Mouse (Mus musculus): ENCODE data around the gene Igsf21. TPM values are rescaled to one million over a fixed set of nuclear protein-coding genes. Genes with fewer than 3 reads are reported as not detected.

Gene Igsf21
- polyA plus RNA-seq, 1 experiment = not detected

DNA sequence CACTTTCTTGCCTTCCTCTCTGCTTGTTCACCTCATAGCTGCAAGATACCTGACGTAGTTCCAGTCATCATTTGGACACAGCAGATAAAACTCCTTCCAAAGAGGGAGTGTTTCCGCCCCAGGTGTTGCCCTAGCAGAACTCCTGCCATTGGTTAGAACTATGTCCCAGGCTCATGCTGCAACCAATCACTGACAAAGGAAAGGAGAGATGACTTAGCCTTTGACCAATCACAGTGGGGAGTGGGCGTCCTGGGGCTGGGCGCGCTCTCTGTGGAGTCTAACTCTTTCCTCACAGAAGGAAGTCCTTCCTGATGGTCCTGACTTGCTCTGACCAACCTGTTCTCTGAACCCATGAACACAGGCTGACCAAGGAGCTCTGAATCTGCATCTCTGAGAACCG lies 44.4 kb downstream of the Igsf21 start:
- Histone ChIP-seq H3K4me3 (no peak overlapping the region), H3K79me2 (ENCODE audit: control insufficient read depth, insufficient read depth) (no peaks in the 10 kb centered on the region), H3K4me2 (ENCODE audit: low read depth) (no peak overlapping the region), H3K36me3 (ENCODE audit: control insufficient read depth, insufficient read depth) (no peaks in the 10 kb centered on the region), H3K27me3 (ENCODE audit: control insufficient read depth, insufficient read depth, insufficient read length) (peaks cover 5% of the 10 kb centered on the region), H3ac (ENCODE audit: control insufficient read depth, insufficient read length) (no peak overlapping the region)
- TF ChIP-seq USF1 (IDR thresholded peaks at IDR 0.05; ENCODE audit: low read depth) (no peak), TCF12 (IDR thresholded peaks at IDR 0.05; ENCODE audit: insufficient read depth, poor library complexity, severe bottlenecking) (no peak), POLR2A (IDR thresholded peaks at IDR 0.05; ENCODE audit: insufficient read length, low read depth) (no peak), CEBPB (IDR thresholded peaks at IDR 0.05; ENCODE audit: insufficient read depth, poor library complexity, severe bottlenecking) (no peak), E2F4 (IDR thresholded peaks at IDR 0.05; ENCODE audit: insufficient read depth) (no peak), POLR2AphosphoS2 (IDR thresholded peaks at IDR 0.05; ENCODE audit: insufficient read length, low read depth) (no peak), MYOD1 (IDR thresholded peaks at IDR 0.05; ENCODE audit: control insufficient read depth in 1 of 3, insufficient read length in 2 of 3, low read depth in 2 of 3) (no peak), MAX (IDR thresholded peaks at IDR 0.05; ENCODE audit: low read depth) (no peak), MYOG (IDR thresholded peaks at IDR 0.05; ENCODE audit: control insufficient read depth in 1 of 3, insufficient read depth in 1 of 3, insufficient read length in 2 of 3, low read depth in 2 of 3) (no peak), SRF (IDR thresholded peaks at IDR 0.05; ENCODE audit: control insufficient read depth, insufficient read length, low read depth) (no peak), TCF3 (IDR thresholded peaks at IDR 0.05; ENCODE audit: insufficient read length, low read depth) (no peak), REST (IDR thresholded peaks at IDR 0.05; ENCODE audit: insufficient read depth, insufficient read length) (no peak)

DNA sequence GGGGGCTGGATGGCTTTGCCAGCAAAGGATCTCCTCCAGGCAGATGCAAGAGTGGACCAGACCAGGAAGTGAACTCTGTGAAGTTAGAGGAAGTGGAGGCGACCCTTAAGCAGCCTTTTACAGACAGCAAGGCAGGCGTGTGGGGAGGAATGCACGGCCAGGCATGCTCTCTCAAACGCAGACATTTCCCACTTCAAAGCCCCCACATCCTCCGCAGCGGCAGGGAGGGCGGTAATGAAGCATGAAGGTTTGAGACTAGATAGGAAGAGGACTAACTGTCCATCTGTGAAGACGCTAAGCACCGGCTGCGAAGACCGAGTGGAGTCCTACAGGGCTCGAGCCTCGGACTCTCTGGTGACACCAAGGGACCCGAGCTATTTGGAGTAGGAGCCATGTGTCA lies 46.3 kb downstream of the Igsf21 start:
- Histone ChIP-seq H3K4me2 (ENCODE audit: low read depth) (no peak overlapping the region), H3K27me3 (ENCODE audit: control insufficient read depth, insufficient read depth, insufficient read length) (peaks cover 5% of the 10 kb centered on the region), H3K4me3 (no peak overlapping the region), H3ac (ENCODE audit: control insufficient read depth, insufficient read length) (no peak overlapping the region), H3K79me2 (ENCODE audit: control insufficient read depth, insufficient read depth) (no peaks in the 10 kb centered on the region), H3K36me3 (ENCODE audit: control insufficient read depth, insufficient read depth) (no peaks in the 10 kb centered on the region)
- TF ChIP-seq E2F4 (IDR thresholded peaks at IDR 0.05; ENCODE audit: insufficient read depth) (no peak), REST (IDR thresholded peaks at IDR 0.05; ENCODE audit: insufficient read depth, insufficient read length) (no peak)

DNA sequence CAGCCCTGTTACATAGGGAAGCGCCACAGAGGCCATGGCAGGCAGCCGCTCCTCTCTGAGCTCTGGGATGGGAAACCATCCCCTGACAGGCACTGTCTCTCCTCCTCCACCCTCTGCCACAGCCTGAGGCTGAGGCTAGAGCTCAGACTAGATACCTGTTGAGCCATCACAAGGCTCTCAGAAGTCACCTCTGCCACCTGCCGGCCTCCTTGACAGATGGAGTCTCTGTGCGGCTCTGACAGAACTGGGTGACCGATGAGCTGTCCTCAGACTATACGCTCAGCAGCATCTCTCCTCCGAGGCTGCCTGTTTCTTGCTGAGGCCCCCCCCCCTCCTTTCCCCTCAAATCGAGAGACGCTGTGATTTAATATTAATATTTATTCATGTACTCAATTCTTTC lies 49.9 kb downstream of the Igsf21 start:
- Histone ChIP-seq H3ac (ENCODE audit: control insufficient read depth, insufficient read length) (no peak overlapping the region), H3K79me2 (ENCODE audit: control insufficient read depth, insufficient read depth) (no peaks in the 10 kb centered on the region)
- TF ChIP-seq CEBPB (IDR thresholded peaks at IDR 0.05; ENCODE audit: insufficient read depth, poor library complexity, severe bottlenecking) (no peak), POLR2AphosphoS2 (IDR thresholded peaks at IDR 0.05; ENCODE audit: insufficient read length, low read depth) (no peak), TCF3 (IDR thresholded peaks at IDR 0.05; ENCODE audit: insufficient read length, low read depth) (no peak), MYOD1 (IDR thresholded peaks at IDR 0.05; ENCODE audit: control insufficient read depth in 1 of 3, insufficient read length in 2 of 3, low read depth in 2 of 3) (no peak), E2F4 (IDR thresholded peaks at IDR 0.05; ENCODE audit: insufficient read depth) (no peak), MYOG (IDR thresholded peaks at IDR 0.05; ENCODE audit: control insufficient read depth in 1 of 3, insufficient read depth in 1 of 3, insufficient read length in 2 of 3, low read depth in 2 of 3) (no peak), TCF12 (IDR thresholded peaks at IDR 0.05; ENCODE audit: insufficient read depth, poor library complexity, severe bottlenecking) (no peak)

DNA sequence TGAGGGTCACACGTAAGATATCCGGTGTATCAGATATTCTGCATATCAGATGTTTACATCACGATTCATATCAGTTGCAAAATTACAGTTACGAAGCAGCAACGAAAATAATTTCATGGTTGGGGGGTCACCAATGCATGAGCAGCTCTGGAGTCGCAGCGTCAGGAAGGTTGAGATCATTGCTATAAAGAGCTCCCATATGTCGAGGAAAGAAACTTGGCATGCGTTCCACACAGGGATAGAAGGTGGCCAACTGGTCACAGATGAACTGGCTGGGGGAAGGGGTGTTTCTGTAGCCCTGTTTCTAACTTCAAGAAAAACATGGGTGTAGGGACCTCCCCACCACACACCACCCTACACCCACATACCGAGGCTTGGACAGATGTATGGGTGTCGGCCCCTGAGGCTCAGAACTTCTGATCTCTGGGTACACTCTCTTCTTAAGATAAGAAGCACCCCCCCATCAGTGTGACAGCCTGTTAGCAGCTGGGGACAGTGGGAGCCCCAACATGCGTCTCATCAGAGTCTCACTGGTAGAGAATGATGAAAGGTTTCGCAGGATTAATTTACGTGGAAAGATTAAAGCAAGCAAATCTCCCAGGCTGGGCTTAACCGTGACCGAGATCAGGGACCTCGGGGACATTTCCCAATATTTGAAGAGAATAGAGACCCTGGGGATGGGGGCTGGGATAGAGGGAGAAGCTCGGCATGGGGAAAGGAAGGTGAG lies 54.1 kb downstream of the Igsf21 start:
- no peaks in the 10 kb centered on the region for H3K36me3 ChIP-seq (ENCODE audit: control insufficient read depth, insufficient read depth)
- H3K79me2 ChIP-seq (ENCODE audit: control insufficient read depth, insufficient read depth) = no peaks in the 10 kb centered on the region
- H3ac ChIP-seq (ENCODE audit: control insufficient read depth, insufficient read length) = no peak overlapping the region
- H3K4me2 ChIP-seq (ENCODE audit: low read depth) = no peak overlapping the region
- no peak for TF ChIP-seq MYOG (IDR thresholded peaks at IDR 0.05; ENCODE audit: control insufficient read depth in 1 of 3, insufficient read depth in 1 of 3, insufficient read length in 2 of 3, low read depth in 2 of 3)
- TF ChIP-seq CEBPB (IDR thresholded peaks at IDR 0.05; ENCODE audit: insufficient read depth, poor library complexity, severe bottlenecking) = no peak
- no peak for TF ChIP-seq POLR2AphosphoS2 (IDR thresholded peaks at IDR 0.05; ENCODE audit: insufficient read length, low read depth)
- TF ChIP-seq TCF12 (IDR thresholded peaks at IDR 0.05; ENCODE audit: insufficient read depth, poor library complexity, severe bottlenecking) = no peak
- no peak for TF ChIP-seq MYOD1 (IDR thresholded peaks at IDR 0.05; ENCODE audit: control insufficient read depth in 1 of 3, insufficient read length in 2 of 3, low read depth in 2 of 3)
- no peak for TF ChIP-seq SRF (IDR thresholded peaks at IDR 0.05; ENCODE audit: control insufficient read depth, insufficient read length, low read depth)
- TF ChIP-seq REST (IDR thresholded peaks at IDR 0.05; ENCODE audit: insufficient read depth, insufficient read length) = no peak
- TF ChIP-seq USF1 (IDR thresholded peaks at IDR 0.05; ENCODE audit: low read depth) = no peak
- TF ChIP-seq E2F4 (IDR thresholded peaks at IDR 0.05; ENCODE audit: insufficient read depth) = no peak
- no peak for TF ChIP-seq TCF3 (IDR thresholded peaks at IDR 0.05; ENCODE audit: insufficient read length, low read depth)
- no peak for TF ChIP-seq POLR2A (IDR thresholded peaks at IDR 0.05; ENCODE audit: insufficient read length, low read depth)
- no peak overlapping the region for H3K4me3 ChIP-seq
- H3K27me3 ChIP-seq (ENCODE audit: control insufficient read depth, insufficient read depth, insufficient read length) = peaks cover 14% of the 10 kb centered on the region

More for the DNA sequence above, 49.9 kb downstream of the Igsf21 start:
- H3K27me3 ChIP-seq (ENCODE audit: control insufficient read depth, insufficient read depth, insufficient read length) = peaks cover 5% of the 10 kb centered on the region
- no peaks in the 10 kb centered on the region for H3K36me3 ChIP-seq (ENCODE audit: control insufficient read depth, insufficient read depth)
- no peak overlapping the region for H3K4me3 ChIP-seq
- H3K4me2 ChIP-seq (ENCODE audit: low read depth) = no peak overlapping the region

DNA sequence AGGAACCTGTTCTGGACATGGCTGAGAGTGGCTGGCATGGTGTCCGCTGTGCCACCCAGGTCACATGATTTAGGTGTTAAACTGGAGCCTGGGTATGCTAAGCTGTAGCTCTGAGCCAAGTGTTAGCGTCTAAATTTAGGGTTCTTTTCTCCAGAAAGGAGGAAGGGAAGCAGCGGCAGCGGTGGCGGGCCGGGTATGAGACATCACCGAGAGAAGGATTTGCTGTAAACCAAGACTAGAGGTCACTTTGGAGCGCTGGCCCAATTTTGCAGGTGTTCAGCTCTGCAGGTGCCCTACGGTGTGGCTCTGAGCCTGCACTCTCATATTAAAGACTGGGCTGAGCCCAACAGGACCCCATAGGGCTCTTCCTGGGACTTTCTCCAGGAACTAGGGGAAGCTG lies 57.0 kb downstream of the Igsf21 start:
- Histone ChIP-seq H3K4me2 (ENCODE audit: low read depth) (no peak overlapping the region), H3K79me2 (ENCODE audit: control insufficient read depth, insufficient read depth) (no peaks in the 10 kb centered on the region), H3ac (ENCODE audit: control insufficient read depth, insufficient read length) (no peak overlapping the region), H3K36me3 (ENCODE audit: control insufficient read depth, insufficient read depth) (no peaks in the 10 kb centered on the region), H3K27me3 (ENCODE audit: control insufficient read depth, insufficient read depth, insufficient read length) (peaks cover 14% of the 10 kb centered on the region), H3K4me3 (no peak overlapping the region)
- TF ChIP-seq MYOD1 (IDR thresholded peaks at IDR 0.05; ENCODE audit: control insufficient read depth in 1 of 3, insufficient read length in 2 of 3, low read depth in 2 of 3) (no peak), TCF3 (IDR thresholded peaks at IDR 0.05; ENCODE audit: insufficient read length, low read depth) (no peak), CEBPB (IDR thresholded peaks at IDR 0.05; ENCODE audit: insufficient read depth, poor library complexity, severe bottlenecking) (no peak), SRF (IDR thresholded peaks at IDR 0.05; ENCODE audit: control insufficient read depth, insufficient read length, low read depth) (no peak), REST (IDR thresholded peaks at IDR 0.05; ENCODE audit: insufficient read depth, insufficient read length) (no peak), TCF12 (IDR thresholded peaks at IDR 0.05; ENCODE audit: insufficient read depth, poor library complexity, severe bottlenecking) (no peak)

All from myocyte (in vitro differentiated cells).